8 mouse cellular contexts compared by ENCODE assay signal in genomic region chr12:3426530-3427034, GRCm38 (mm10). TPM values are rescaled to one million over a fixed set of nuclear protein-coding genes. Genes with fewer than 3 reads are reported as not detected.
DNase-seq lines count a peak whose midpoint lies in the region; ATAC-seq and TF ChIP-seq lines count a peak whose summit lies in the region.

Gene Asxl2, plus strand, starts transcription at chr12:3426857.

- no peaks in the 10 kb centered on the region for H3K36me3 ChIP-seq in hindbrain, postnatal 0 days (ENCODE audit: insufficient read depth, low read length)

- H3K4me2 ChIP-seq in hindbrain, postnatal 0 days (ENCODE audit: low read depth, low read length), result peak within 1 kb of the TSS; percentile 71

- ATAC-seq in common myeloid progenitor, adult 5-6 weeks (replicated peaks; ENCODE audit: low read depth, poor library complexity, severe bottlenecking), result peak; percentile 76
- peak; percentile 96 for ATAC-seq in hindbrain, postnatal 0 days
- peak; percentile 90 for ATAC-seq in megakaryocyte, adult 5-6 weeks (ENCODE audit: poor library complexity, severe bottlenecking)

- intact Hi-C loops in gastrocnemius, adult 2 months (cut with DNase I), result loop anchor here (5.0 kb wide), 1 partner anchor 114 kb away; no protein-coding TSS in a partner anchor
- intact Hi-C loops in left cerebral cortex, adult 2 months (cut with DNase I), result loop anchor here (2.0 to 5.0 kb wide), 5 partner anchors 62 to 806 kb away; partner anchors contain the start of genes Cenpo, Dtnb, Kif3c and Ptrhd1

- H3K27me3 ChIP-seq in hindbrain, postnatal 0 days (ENCODE audit: insufficient read depth, low read length), result no peaks in the 10 kb centered on the region

- no peaks in the 10 kb centered on the region for H3K9me3 ChIP-seq in hindbrain, postnatal 0 days (ENCODE audit: low read length)

- under 1% methylated on average over 53 of the region's 53 CpGs for WGBS in hindbrain, postnatal 0 days

- peak within 1 kb of the TSS; percentile 94 for H3K4me3 ChIP-seq in gastrocnemius, adult 2 months
- peak within 1 kb of the TSS; percentile 94 for H3K4me3 ChIP-seq in hindbrain, postnatal 0 days (ENCODE audit: low read length)
- peak within 1 kb of the TSS; percentile 99 for H3K4me3 ChIP-seq in left cerebral cortex, adult 2 months

- peak within 1 kb of the TSS; percentile 96 for H3K27ac ChIP-seq in gastrocnemius, adult 2 months
- H3K27ac ChIP-seq in hindbrain, postnatal 0 days, result peak within 1 kb of the TSS; percentile 99
- peak within 1 kb of the TSS; percentile 91 for H3K27ac ChIP-seq in left cerebral cortex, adult 2 months

- TF ChIP-seq CTCF in gastrocnemius, adult 2 months (IDR thresholded peaks at IDR 0.05), result no peak
- TF ChIP-seq CTCF in hindbrain, postnatal 0 days (IDR thresholded peaks at IDR 0.05; ENCODE audit: low read depth), result no peak
- TF ChIP-seq CTCF in left cerebral cortex, adult 2 months (IDR thresholded peaks at IDR 0.05), result no peak

- H3K9ac ChIP-seq in hindbrain, postnatal 0 days (replicated peaks; ENCODE audit: low read length), result peak within 1 kb of the TSS; percentile 99

- no peaks in the 10 kb centered on the region for H3K4me1 ChIP-seq in hindbrain, postnatal 0 days (ENCODE audit: insufficient read depth, low read length)

- peak; percentile 100 for DNase-seq in ZHBTc4 (ENCODE audit: low read depth, low spot score)
- peak; percentile 100 for DNase-seq in gastrocnemius, adult 2 months
- peak; percentile 100 for DNase-seq in hindbrain, postnatal 0 days (ENCODE audit: low spot score)
- DNase-seq in left cerebral cortex, adult 2 months (ENCODE audit: extremely low spot score in 1 of 2, low spot score in 2 of 2), result peak; percentile 98 to 100
- peak; percentile 98 to 99 for DNase-seq in right cerebral cortex, adult 2 months (ENCODE audit: low spot score in 2 of 2)
- DNase-seq in urinary bladder, postnatal 14 days (ENCODE audit: low spot score), result peak; percentile 100

RNA-seq across cellular contexts. Expression of gene Asxl2, which starts in this region (rescaled TPM):
- total RNA-seq in common myeloid progenitor, adult 5-6 weeks (2017), result 36.7 and 47.4 TPM in 2 replicates
- total RNA-seq in gastrocnemius, adult 2 months (2021), result 10 to 100 TPM; 15.6 to 15.7 TPM
- total RNA-seq in hindbrain, postnatal 0 days (2014; rRNA removed), result 13.2 and 16.1 TPM in 2 replicates
- 9.6 and 10.7 TPM in 2 replicates for polyA plus RNA-seq in hindbrain, postnatal 0 days (2015; fragmentation: Nextera tagmentation; extraction: Ambion mirVana)
- total RNA-seq in left cerebral cortex, adult 2 months (2021), result 10 to 100 TPM; 31.3 to 33.3 TPM
- total RNA-seq in megakaryocyte, adult 5-6 weeks (2015), result 33.5 and 38.8 TPM in 2 replicates
- 29.0 and 41.9 TPM in 2 replicates for total RNA-seq in megakaryocyte, adult 5-6 weeks (2017)

Comparison
In these comparisons a context has a peak if more than half of its experiments do, and no peak if none do; other contexts are left out.
1. Peak in every context shown above with its lines: DNase-seq, ATAC-seq, H3K4me3 ChIP-seq and H3K27ac ChIP-seq.